Mouse (Mus musculus) E14TG2a.4 (cell line): Measurements from ENCODE around the gene Tyk2.

Experiments
- CTCF ChIP-seq: conservative IDR thresholded peaks from 2 replicates; pipeline ENCODE4 v1.5.1; 2014; ENCODE audit warnings: low read length
- NANOG ChIP-seq: IDR thresholded peaks from 2 replicates; pipeline ENCODE4 v1.6.1; 2014; ENCODE audit warnings: borderline replicate concordance, low read length, mixed read lengths
- POU5F1 ChIP-seq: IDR thresholded peaks from 2 replicates; pipeline ENCODE4 v1.6.1; 2014; ENCODE audit warnings: low read length, borderline replicate concordance

DNA sequence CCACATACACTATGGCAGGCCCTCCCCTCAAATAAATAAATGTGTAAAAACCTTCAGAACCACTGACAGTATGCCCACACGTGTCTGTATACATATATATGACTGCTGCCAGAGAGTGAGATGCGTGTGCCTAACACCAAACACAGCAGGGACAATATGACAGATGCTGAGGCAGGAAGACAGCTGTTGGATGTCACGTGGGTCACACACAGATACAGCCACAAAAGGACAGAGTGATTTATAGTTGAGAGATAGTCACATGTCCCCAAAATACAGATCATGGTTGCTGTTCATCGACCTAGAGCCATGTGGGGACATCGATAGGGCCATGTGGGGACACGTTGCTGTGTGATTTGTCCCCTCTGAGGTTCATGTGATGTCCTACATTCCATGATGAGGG is 14.0 kb downstream of the Tyk2 start:
- TF ChIP-seq CTCF (no peak), POU5F1 (no peak), NANOG (no peak)
